Mouse (Mus musculus) brain, embryonic 14.5 days (tissue): ENCODE data around the gene Gm17268.

ENCODE experiments used
- CTCF ChIP-seq: fragments of 200-500 bp; IDR thresholded peaks from 2 replicates; pipeline ENCODE4 v1.5.1; 2012; ENCODE audit warnings: inconsistent platforms, mild to moderate bottlenecking, moderate library complexity, borderline replicate concordance; ENCODE audit not compliant: insufficient read depth, insufficient read length; ENCODE audit errors: extremely low read depth
- POLR2A ChIP-seq: fragments of 200-500 bp; IDR thresholded peaks from 2 replicates; pipeline ENCODE4 v1.6.1; 2012; ENCODE audit warnings: mild to moderate bottlenecking, inconsistent platforms, borderline replicate concordance; ENCODE audit not compliant: poor library complexity, insufficient read depth, insufficient read length, severe bottlenecking; ENCODE audit errors: extremely low read depth

GRCm38 (mm10) chr11:82013756-82014155 is 24.6 kb downstream of the Gm17268 start:
- TF ChIP-seq POLR2A (no peak), CTCF (no peak)
